Mouse (Mus musculus) neural tube, embryonic 15.5 days (tissue): ENCODE measurements around the gene Foxn3. TPM values are rescaled to one million over a fixed set of nuclear protein-coding genes. Genes with fewer than 3 reads are reported as not detected.
A peak's percentile ranks its signal among the peaks of the same experiment; 100 is the strongest.

Source experiments
- ATAC-seq: fragments of 200-750 bp; cut with Nextera tagmentation; 2 replicates; pipeline ENCODE4 v1.8.0; 2017; ENCODE audit warnings: mild to moderate bottlenecking, moderate TSS enrichment, moderate library complexity; ENCODE audit not compliant: low FRiP score
- H3K27ac ChIP-seq: fragments of 300-500 bp; sonication (generic); replicated peaks from 2 replicates; pipeline ENCODE4 v1.5.1; 2015; ENCODE audit warnings: mild to moderate bottlenecking, inconsistent platforms
- H3K27me3 ChIP-seq: fragments of 300-500 bp; sonication (generic); replicated peaks from 2 replicates; pipeline ENCODE4 v1.6.1; 2015; ENCODE audit warnings: inconsistent platforms
- H3K36me3 ChIP-seq: fragments of 300-500 bp; sonication (generic); 2 replicates; pipeline ENCODE4 v1.6.1; 2015; ENCODE audit warnings: inconsistent platforms
- H3K4me1 ChIP-seq: fragments of 300-500 bp; sonication (generic); 2 replicates; pipeline ENCODE4 v1.6.1; 2015; ENCODE audit warnings: inconsistent platforms
- H3K4me2 ChIP-seq: fragments of 300-500 bp; sonication (generic); 2 replicates; pipeline ENCODE4 v1.6.1; 2015; ENCODE audit warnings: inconsistent platforms, mild to moderate bottlenecking, moderate library complexity
- H3K4me3 ChIP-seq: fragments of 300-500 bp; sonication (generic); replicated peaks from 2 replicates; pipeline ENCODE4 v1.5.1; 2015; ENCODE audit warnings: mild to moderate bottlenecking, inconsistent platforms
- H3K9ac ChIP-seq: fragments of 300-500 bp; sonication (generic); replicated peaks from 2 replicates; pipeline ENCODE4 v1.6.1; 2015; ENCODE audit warnings: mild to moderate bottlenecking, inconsistent platforms
- H3K9me3 ChIP-seq: fragments of 300-500 bp; sonication (generic); replicated peaks from 2 replicates; pipeline ENCODE4 v1.6.1; 2016; ENCODE audit warnings: inconsistent platforms
- WGBS: fragments of 180-500 bp; shearing (Covaris S2); methylation state at CpG from one replicate; pipeline ENCODE4 v1.1.7; 2015; ENCODE audit warnings: mixed read lengths; 5-methylcytosine and 5-hydroxymethylcytosine counted together
- polyA plus RNA-seq: library from polyadenylated mRNA; unstranded; fragments of >200 nt; fragmentation: Nextera tagmentation; extraction: Ambion mirVana; gene quantifications from 2 replicates; pipeline ENCODE4 v1.2.1, GENCODE M21; 2015

The Foxn3 gene
- polyA plus RNA-seq, 1 experiment from 2014 or later, result 84.4 TPM

DNA sequence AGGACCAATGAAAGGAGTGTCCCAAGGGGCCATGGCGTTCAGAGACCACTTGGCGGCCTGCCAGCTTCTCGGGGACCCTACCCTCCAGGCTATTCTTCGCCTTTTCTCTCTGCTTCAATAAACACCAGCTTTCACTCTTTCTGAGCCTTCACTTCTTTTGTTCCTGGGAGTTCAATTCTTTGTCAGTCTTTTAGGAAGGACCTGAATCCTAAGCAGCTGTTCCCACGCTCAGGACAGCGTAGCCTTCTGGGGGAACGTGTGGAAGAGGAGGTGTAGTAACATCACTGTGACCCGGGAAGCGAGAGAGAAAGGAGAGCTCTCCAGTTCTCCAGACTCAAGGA lies 400.1 kb downstream of the Foxn3 start:
- Histone ChIP-seq H3K9me3 (no peaks in the 10 kb centered on the region), H3K9ac (no peak overlapping the region), H3K4me1 (peaks cover 8% of the 10 kb centered on the region), H3K4me3 (no peak overlapping the region), H3K27me3 (no peaks in the 10 kb centered on the region), H3K36me3 (no peaks in the 10 kb centered on the region), H3K27ac (no peak overlapping the region), H3K4me2 (no peak overlapping the region)
- 38% methylated on average over 9 of the region's 9 CpGs for WGBS
- ATAC-seq, result 0 out of 2 replicates have a peak, but pooled peaks have one; percentile 19

GRCm38 (mm10) chr12:99162639-99163341 lies 400.6 kb downstream of the Foxn3 start:
- 53% methylated on average over 12 of the region's 12 CpGs for WGBS
- H3K4me3 ChIP-seq, result no peak overlapping the region
- 0 out of 2 replicates have a peak overlapping the region, but pooled peaks have one; percentile 34 for H3K27ac ChIP-seq
- no peak overlapping the region for H3K9ac ChIP-seq
- H3K4me2 ChIP-seq, result peak overlapping the region; percentile 22; the same call in 1 of the 2 replicates
- no peaks in the 10 kb centered on the region for H3K27me3 ChIP-seq
- no peaks in the 10 kb centered on the region for H3K9me3 ChIP-seq
- ATAC-seq, result peak; percentile 39; the same call in 1 of the 2 replicates
- no peaks in the 10 kb centered on the region for H3K36me3 ChIP-seq
- H3K4me1 ChIP-seq, result peaks cover 8% of the 10 kb centered on the region

- Histone ChIP-seq H3K4me2 (peak overlapping the region; percentile 22), H3K27me3 (no peaks in the 10 kb centered on the region), H3K4me1 (peaks cover 8% of the 10 kb centered on the region), H3K9me3 (no peaks in the 10 kb centered on the region), H3K4me3 (no peak overlapping the region), H3K9ac (no peak overlapping the region), H3K36me3 (no peaks in the 10 kb centered on the region), H3K27ac (peak overlapping the region; percentile 34; the same call in 1 of the 2 replicates)
- ATAC-seq, result peak; percentile 78
- 64% methylated on average over 10 of the region's 10 CpGs for WGBS
Observed at GRCm38 (mm10) chr12:99162188-99162587, 401.2 kb downstream of the Foxn3 start.

DNA sequence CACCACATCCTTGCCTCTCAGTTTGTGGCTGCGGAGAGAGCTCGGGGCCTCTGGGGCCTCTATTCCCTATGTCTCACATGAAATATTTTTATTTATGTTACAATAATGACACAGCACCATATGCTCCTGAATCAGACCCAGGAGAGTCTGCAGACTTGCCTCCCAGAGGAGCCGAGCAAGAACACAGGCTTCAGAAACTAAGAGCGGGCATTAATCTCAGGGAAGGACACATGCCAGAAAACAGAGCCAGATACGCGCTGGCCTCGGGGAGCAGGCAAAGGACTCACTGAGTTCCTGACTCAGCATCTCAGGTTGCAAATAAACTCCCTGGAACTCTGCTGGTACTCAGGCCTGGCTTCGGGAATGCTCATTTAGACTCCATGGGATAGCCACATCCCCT lies 403.3 kb downstream of the Foxn3 start:
- ATAC-seq, result no peak
- WGBS, result 61% methylated on average over 8 of the region's 8 CpGs
- Histone ChIP-seq H3K36me3 (no peaks in the 10 kb centered on the region), H3K4me1 (peaks cover 8% of the 10 kb centered on the region), H3K27ac (no peak overlapping the region), H3K4me3 (no peak overlapping the region), H3K27me3 (no peaks in the 10 kb centered on the region), H3K4me2 (no peak overlapping the region), H3K9ac (no peak overlapping the region), H3K9me3 (no peaks in the 10 kb centered on the region)

DNA sequence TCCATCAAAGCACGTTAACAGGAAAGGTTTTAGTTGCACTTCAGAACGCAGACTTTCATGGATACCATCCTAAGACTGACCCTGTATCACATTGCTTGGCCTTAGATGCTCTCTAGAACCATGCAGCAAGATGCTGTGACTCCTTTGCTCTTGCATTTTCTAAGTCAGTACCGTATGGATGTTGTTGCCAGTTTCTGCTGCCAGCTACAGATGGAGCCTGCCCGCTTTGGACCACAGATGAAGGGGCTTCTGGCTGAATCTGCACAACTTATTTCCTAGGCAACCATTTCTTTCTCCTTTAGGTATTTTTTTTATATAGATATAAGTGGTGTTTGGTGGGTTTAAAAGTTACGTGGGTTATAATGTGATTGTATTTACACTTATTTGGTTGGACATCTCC lies 407.5 kb downstream of the Foxn3 start:
- H3K9ac ChIP-seq, result no peak overlapping the region
- H3K27ac ChIP-seq, result no peak overlapping the region
- no peak overlapping the region for H3K4me3 ChIP-seq
- WGBS, result 86% methylated on average over 5 of the region's 5 CpGs
- no peak overlapping the region for H3K4me2 ChIP-seq
- peaks cover 13% of the 10 kb centered on the region for H3K4me1 ChIP-seq
- no peak for ATAC-seq
- no peaks in the 10 kb centered on the region for H3K36me3 ChIP-seq
- no peaks in the 10 kb centered on the region for H3K9me3 ChIP-seq
- H3K27me3 ChIP-seq, result no peaks in the 10 kb centered on the region

DNA sequence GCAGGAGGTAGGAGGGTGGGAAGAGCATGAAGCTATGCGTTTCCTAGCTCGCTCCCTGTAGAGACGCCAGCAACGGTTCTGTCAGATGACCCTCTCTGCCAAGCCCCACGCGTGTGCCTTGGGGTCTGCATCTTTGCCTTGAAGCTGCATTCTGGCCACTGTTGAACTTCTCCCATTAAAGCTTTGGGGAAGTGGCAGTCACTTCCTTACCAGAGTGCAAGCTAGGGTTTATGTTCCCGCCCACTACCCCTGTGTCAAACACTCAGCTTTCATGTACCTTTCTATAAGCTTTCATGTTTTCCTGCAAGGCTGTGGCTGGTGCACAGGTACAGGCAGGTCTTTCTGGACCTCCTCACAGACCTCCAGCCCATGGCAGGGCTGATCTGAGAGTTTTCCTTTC lies 409.2 kb downstream of the Foxn3 start:
- Histone ChIP-seq H3K9me3 (no peaks in the 10 kb centered on the region), H3K36me3 (no peaks in the 10 kb centered on the region), H3K9ac (no peak overlapping the region), H3K4me3 (no peak overlapping the region), H3K27me3 (no peaks in the 10 kb centered on the region), H3K4me2 (peak overlapping the region; percentile 41; the same call in 1 of the 2 replicates), H3K4me1 (peaks cover 13% of the 10 kb centered on the region), H3K27ac (no peak overlapping the region)
- no peak for ATAC-seq
- 63% methylated on average over 7 of the region's 7 CpGs for WGBS

- H3K4me3 ChIP-seq, result no peak overlapping the region
- no peak overlapping the region for H3K27ac ChIP-seq
- H3K9me3 ChIP-seq, result no peaks in the 10 kb centered on the region
- H3K27me3 ChIP-seq, result no peaks in the 10 kb centered on the region
- no peak overlapping the region for H3K9ac ChIP-seq
- H3K4me1 ChIP-seq, result peaks cover 13% of the 10 kb centered on the region
- WGBS, result 11% methylated on average over 10 of the region's 10 CpGs
- peak overlapping the region; percentile 41 for H3K4me2 ChIP-seq
- ATAC-seq, result peak; percentile 21; the same call in 1 of the 2 replicates
- H3K36me3 ChIP-seq, result no peaks in the 10 kb centered on the region
Observed at GRCm38 (mm10) chr12:99153664-99154063, 409.7 kb downstream of the Foxn3 start.

GRCm38 (mm10) chr12:99150126-99150525 lies 413.3 kb downstream of the Foxn3 start:
- ATAC-seq, result no peak
- H3K9ac ChIP-seq, result no peak overlapping the region
- no peaks in the 10 kb centered on the region for H3K36me3 ChIP-seq
- H3K27ac ChIP-seq, result no peak overlapping the region
- H3K27me3 ChIP-seq, result no peaks in the 10 kb centered on the region
- no peak overlapping the region for H3K4me3 ChIP-seq
- peaks cover 13% of the 10 kb centered on the region for H3K4me1 ChIP-seq
- H3K4me2 ChIP-seq, result no peak overlapping the region
- WGBS, result 49% methylated on average over 4 of the region's 4 CpGs
- no peaks in the 10 kb centered on the region for H3K9me3 ChIP-seq

DNA sequence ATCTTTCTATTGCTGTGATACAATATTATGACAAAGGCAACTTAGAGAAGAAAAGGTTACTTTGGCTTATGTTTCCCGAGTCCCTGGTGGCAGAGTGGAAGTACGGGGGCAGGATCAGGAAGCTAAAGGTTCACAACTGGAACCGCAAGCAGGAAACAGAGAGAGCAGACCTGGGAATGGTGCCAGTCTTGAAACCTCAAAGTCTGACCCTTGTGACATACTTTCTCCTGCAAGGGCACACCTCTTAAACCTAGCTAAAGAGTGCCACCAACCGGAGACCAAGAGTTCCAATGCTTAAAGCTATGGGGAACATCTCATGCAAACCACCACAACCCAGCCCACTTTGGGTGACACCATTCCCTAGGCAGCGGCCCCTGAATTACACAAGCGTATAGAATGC lies 414.2 kb downstream of the Foxn3 start:
- no peaks in the 10 kb centered on the region for H3K36me3 ChIP-seq
- H3K9me3 ChIP-seq, result no peaks in the 10 kb centered on the region
- H3K4me3 ChIP-seq, result no peak overlapping the region
- peaks cover 12% of the 10 kb centered on the region for H3K4me1 ChIP-seq
- no peak for ATAC-seq
- H3K4me2 ChIP-seq, result no peak overlapping the region
- H3K27me3 ChIP-seq, result no peaks in the 10 kb centered on the region
- 97% methylated on average over 6 of the region's 6 CpGs for WGBS
- H3K9ac ChIP-seq, result no peak overlapping the region
- no peak overlapping the region for H3K27ac ChIP-seq
